Mouse (Mus musculus) layer of hippocampus, adult 9-11 months (tissue): ENCODE data around the gene Dock10.
"Not testable (repeated sequence)": the region's sequence is repeated elsewhere in the genome, so short reads cannot be mapped to it uniquely, and the experiment has no call there.

ENCODE experiments used
- DNase-seq: peaks from one replicate; pipeline ENCODE4 v3.0.0; 2022

Gene Dock10

DNA sequence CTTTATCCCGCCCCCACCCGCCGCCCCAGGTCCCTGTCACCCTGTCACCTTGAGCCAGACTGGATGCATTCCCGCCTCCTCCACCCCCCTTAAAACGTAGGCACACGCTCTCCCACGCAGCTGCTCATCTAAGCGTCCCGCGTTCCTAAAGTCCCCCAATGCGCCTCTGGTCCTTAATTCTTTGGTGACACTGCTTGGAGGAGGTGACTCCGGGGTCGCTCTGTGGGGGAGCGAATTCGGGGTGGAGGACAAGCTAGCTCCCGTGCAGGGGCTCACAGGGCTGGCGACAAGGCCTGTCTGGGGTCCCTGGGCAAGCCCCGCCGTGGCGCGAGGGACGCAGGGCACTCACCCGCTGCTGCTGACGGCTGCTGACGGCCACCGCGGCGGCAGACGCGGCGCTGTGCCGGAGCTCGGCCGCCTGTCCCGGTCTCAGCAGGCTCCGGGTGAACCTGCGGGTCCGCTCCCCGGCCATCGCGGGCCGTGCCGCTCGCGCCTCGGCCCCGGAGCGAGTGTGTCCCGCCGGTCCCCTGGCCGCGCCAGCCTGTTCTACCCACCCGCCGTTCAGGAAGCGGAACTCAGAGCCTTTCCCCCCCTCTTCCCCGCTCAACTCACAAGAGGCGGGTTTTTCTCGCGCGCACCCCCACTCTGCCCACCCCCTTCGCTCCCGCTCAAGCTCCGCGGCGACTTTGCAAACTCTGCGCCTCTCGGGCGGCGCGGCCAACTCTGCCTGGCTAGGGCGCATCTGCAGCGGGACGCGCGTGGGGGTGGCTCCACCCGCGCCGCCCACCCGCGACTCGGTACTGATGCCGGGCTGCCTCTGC is at the start of gene Dock10:
Gene Dock10, minus strand, starts transcription at position 551 of the 821 bp plus-strand sequence.
- DNase-seq: peak; percentile 57

DNA sequence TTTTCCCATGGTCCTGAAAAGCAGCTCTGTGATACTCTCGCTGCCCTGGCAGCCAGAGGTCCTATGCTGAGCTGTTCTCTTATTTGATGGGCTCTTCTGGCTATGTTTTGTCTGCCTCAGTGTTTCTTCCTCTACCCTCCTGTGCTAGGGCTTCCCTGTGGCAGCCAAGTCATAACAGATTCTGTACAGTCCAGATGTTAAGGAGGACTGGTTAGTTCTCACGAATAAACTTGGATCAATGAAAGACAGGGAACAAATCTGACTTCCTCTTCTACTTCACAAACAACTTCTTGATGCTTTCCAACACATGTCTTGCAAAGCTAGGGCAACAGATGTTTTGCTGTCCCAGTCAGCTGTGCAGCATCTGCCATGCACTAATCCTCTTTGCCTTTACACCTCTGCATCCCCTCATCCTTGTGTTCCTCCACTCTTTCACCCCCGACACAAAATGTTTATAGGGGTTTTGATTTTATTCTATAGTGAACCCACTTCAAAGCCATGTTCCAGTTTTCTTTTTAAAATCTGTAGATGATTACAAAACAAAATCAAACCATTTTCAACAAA is 48.6 kb upstream of the Dock10 start:
- no peak for DNase-seq

DNA sequence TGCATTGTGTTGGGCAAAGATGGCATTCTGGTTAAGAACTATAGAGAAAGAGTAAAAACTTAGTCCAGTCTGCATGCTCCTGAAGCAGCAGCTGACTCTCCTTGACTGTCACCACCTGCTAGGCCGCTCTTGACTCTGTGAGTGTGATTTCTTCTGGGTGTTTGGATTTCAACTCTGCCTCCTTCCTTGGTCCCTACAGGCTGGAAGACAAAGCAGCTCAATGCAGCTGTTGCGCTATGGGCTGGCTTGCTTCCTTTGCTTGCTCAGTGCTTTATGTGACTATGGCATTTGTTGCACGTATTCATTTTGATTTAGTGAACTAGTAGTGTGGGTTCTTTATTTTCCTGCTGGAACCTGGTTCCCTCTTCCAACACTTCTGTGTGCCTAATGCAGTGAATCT is 43.7 kb upstream of the Dock10 start:
- DNase-seq: no peak

DNA sequence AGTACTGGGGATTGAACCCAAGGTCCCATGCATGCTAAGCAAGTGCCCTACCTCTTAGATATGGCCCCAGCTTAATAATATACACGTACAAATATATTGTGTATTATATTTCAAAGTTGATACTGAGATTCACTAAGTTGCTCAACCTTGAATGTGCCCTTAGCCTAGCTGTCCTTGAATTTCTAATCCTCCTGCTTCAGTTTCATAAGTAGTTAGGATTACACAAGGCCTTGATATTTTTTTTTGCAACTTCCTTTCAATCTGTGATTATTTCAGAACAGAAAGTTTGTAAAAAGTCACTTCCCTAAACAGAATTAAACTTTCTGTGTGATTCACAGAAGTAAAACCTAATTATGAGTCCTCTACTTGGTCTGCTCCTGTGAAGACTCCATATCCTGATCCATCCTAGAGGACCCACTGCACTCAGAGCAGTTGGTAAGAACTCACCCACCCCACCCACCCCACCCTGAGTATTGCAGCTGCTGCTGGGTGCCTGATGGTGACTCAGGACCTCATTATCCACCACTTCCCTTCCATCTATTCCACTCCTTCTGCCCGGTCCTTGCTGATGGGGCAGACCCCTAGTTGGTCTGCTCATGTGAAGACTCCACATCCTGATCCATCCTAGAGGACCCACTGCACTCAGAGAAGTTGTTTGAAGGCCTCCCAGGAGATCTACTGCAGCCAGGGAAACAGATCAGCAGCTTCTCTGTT is 26.9 kb upstream of the Dock10 start:
- DNase-seq: no peak

- DNase-seq: no peak
These were observed 25.8 kb upstream of the Dock10 start for GRCm38 (mm10) chr1:80784155-80784554.

DNA sequence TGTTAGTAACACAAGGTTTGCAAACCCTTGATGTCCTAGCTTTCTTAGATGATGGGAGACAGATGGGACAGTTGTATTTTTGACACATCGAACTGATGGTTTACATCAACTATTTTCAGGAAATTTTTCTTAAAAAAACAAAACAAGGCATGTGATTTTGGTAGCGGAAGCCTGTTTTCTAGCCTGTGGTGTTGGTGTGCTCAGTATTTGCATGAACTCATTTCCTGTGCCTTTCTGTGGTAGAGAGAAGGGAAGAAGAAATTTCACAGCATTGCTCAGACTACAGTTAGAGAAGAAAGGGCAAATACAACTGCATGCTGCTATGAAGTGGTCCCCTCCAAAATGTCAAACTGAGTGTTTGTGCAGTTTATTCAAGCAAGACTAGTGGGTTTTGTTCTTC is 7.2 kb upstream of the Dock10 start:
- no peak for DNase-seq

DNA sequence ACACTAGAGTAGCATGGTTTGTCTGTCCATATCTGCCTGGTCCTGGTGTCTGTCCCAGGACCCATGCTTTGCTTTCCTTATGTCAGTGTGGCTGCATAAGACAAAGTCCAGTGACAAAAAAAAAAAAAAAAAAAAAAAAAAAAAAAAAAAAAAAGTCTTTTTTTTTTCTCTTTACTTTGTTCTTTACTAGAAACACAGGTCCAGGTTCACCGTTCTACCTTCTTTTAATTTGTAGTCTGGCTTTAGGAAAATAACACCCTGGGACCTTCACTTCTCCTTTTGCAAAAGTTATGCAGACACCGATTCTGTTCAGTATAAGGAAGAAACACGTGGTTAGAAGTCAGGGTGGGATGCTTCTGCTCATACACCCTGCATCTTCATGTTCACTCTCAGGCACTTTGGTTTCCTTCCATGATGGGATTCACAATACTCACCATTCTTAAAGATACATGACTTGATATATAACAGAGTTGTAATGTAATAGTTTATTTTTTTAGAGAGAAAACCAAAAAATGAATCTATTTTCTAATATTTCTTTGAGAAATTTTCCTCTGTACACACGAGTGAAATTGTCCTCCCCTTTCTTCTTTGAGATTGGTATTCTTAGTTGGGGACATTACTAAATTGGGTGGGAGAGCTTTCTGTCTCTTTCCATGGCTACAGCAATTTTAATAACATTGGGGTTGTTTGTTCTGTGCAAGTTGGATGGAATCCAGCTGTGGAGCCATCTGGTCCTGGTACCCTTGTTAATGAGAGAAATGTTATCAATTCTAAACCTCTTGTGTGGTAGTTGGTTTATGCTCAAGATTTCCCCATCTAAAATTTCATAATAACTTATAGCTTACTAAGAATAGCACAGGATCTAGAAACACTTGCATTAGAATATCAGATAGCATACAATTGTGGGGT is 5.0 kb upstream of the Dock10 start:
- peak; percentile 61 for DNase-seq

DNA sequence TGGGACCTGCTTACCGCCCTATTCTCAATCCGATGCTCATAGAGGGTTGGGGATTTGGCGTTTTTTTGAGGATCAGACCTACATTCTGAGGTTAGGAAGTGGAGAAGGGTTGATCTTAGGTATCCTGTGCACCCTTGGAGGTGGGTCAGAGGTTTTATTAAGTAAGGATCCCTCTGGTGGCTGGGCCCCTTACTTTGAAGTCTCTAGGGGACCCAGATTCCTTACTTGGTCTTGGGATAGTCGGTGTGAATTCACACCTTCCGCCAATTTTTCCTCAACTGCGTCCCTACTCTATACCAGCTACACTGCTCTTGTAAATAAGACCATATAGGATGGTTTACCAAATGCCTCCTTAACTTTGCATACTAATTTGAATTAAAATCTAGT is 464 bp upstream of the Dock10 start:
- DNase-seq: no peak

GRCm38 (mm10) chr1:80757650-80757976 is 714 bp downstream of the Dock10 start:
- DNase-seq: no peak

DNA sequence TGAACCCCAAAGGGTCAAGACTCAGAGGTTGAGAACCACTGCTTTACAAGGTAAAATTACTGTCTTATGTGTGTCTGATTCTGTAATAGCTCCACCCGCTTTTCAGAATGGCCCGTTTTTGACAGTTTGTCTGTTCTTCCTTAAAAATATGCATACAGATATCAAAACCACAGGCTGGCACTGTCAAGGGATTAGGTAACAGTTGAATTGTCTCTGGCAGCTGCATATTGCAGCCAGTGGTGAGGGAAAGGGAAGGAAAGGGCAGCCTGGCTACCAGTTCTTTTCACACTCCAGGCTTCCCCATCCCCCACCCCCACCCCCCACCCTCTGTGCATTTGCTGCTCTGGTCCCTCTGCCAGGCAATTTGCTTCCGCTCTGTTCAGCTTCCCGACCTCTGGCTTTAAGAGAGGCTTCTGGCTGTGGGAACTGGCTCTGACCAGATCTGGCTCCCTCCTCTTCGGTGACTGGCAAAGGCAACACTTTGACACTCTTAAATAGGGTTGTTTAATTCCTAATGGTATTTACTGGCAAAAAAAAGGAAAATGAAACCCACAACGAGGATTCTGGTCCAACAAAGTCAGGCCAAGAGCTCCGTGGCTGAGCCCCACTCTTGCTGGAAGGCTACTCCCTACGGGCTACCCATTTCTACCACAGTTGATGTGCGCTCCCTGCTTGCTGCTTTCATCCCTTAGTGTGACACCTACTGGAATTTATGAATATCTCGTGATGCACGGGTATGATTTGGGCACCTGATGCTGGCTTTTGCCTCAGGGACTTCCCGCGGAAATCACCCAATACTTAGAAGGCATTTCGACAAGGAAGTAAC is 1.3 kb downstream of the Dock10 start:
- peak; percentile 36 for DNase-seq

GRCm38 (mm10) chr1:80756060-80756439 is 2.3 kb downstream of the Dock10 start:
- no peak for DNase-seq

DNA sequence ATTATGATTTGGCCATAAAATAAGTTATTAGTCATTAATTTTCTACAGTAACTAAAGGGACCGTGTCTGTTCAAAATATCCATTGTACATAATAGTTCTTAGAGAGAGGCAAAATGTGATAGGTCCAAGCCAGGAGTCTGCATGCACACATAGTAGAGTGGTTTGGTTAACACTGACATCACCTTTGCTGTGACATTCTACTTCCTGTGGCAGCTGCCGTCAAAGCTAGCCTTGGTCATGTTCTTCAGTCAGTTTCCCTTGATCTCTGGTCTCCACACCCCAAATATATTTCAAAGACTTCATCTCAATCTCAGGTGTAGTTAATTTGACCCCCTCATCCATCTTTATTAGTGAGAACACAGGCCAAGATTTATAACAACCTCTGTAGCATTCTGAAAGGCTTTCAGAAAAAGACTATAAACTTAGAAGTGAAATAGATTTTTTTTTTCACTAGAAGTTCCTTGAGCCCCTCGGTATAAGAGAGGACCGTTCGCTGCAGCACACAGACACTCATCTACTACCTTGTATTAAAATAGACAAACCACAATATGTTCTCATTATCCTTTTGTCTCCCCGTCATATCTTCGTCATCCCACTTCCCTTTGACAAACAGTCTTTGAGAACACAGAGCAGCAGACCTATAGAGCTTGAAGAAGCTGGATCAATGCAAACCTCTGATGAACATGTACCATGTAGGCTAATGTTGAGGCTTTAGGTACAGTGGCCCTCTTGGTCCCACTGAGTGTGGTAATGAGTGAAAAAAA is 2.8 kb downstream of the Dock10 start:
- no peak for DNase-seq

- not testable (repeated sequence) for DNase-seq
These were observed 9.2 kb downstream of the Dock10 start for GRCm38 (mm10) chr1:80749122-80749521.

- DNase-seq: no peak
These were observed 11.4 kb downstream of the Dock10 start for GRCm38 (mm10) chr1:80746691-80747463.

GRCm38 (mm10) chr1:80746195-80746594 is 12.1 kb downstream of the Dock10 start:
- no peak for DNase-seq

- DNase-seq: no peak
These were observed 18.9 kb downstream of the Dock10 start for GRCm38 (mm10) chr1:80739472-80739871.

- no peak for DNase-seq
These were observed 20.4 kb downstream of the Dock10 start for GRCm38 (mm10) chr1:80737812-80738391.

- no peak for DNase-seq
These were observed 27.7 kb downstream of the Dock10 start for GRCm38 (mm10) chr1:80730582-80730981.

DNA sequence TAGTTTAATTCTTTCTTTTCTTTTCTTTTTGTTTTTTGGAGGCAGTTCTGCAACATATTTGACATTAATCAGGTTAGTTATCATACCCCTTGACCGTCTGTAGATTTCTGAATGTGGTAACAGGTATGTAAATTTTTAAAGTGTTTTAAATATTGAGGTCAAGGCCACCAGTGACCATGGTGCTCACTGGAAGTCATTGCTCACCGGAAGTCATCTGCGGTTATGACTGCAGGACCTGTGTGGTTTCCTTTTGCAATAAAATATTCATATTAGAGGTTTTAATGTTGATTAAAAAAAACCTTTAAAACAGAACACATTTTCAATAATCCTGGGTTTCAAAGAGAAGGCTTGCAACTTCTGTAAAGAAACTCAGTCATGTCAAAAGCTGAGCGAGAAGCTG is 28.2 kb downstream of the Dock10 start:
- DNase-seq: no peak

DNA sequence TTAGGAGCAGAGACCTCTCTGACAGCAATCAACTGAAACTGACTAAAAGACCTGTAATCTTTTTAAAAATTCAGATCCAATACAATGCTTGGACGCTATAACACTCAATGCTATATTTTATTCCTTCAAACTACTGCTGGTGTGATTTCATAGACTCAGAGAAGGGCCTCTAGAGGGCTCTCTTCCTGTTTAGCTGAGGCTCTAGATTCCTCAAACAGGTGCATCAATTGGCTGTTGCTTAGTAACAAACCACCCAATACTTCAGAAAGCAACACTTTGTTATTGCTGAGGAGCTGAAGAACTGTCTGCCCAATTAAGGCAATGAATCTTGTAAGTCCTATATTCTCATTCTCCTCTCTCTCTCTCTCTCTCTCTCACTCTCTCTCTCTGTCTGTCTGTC is 30.1 kb downstream of the Dock10 start:
- DNase-seq: no peak
